Mouse (Mus musculus) G1E (cell line): ENCODE data around the gene Ptprg. TPM values are rescaled to one million over a fixed set of nuclear protein-coding genes. Genes with fewer than 3 reads are reported as not detected.

ENCODE experiments used
- ATAC-seq: 2 replicates; pipeline ENCODE4 v1.8.0; 2016; ENCODE audit warnings: mild to moderate bottlenecking; ENCODE audit not compliant: insufficient number of reproducible peaks, poor library complexity, low FRiP score, severe bottlenecking; ENCODE audit errors: extremely low read depth
- DNase-seq: peaks from one replicate; pipeline ENCODE4 v3.0.0; 2012; ENCODE audit warnings: low spot score
- H3K27me3 ChIP-seq: 2 replicates; pipeline ENCODE4 v1.6.1; 2012; ENCODE audit warnings: mild to moderate bottlenecking, low read length, inconsistent platforms; ENCODE audit not compliant: insufficient read depth
- H3K36me3 ChIP-seq: replicated peaks from 2 replicates; pipeline ENCODE3; 2012; ENCODE audit warnings: mild to moderate bottlenecking, inconsistent platforms
- H3K4me1 ChIP-seq: 2 replicates; pipeline ENCODE4 v1.6.1; 2012; ENCODE audit warnings: low read depth, low read length, inconsistent platforms, mixed read lengths; ENCODE audit not compliant: insufficient read depth
- H3K4me3 ChIP-seq: 2 replicates; pipeline ENCODE4 v1.5.1; 2012; ENCODE audit warnings: low read depth, mild to moderate bottlenecking, inconsistent platforms, low read length, moderate library complexity, mixed read lengths
- H3K9me3 ChIP-seq: replicated peaks from 2 replicates; pipeline ENCODE4 v1.6.1; 2012; ENCODE audit warnings: inconsistent platforms
- CTCF ChIP-seq: IDR thresholded peaks from 2 replicates; pipeline ENCODE4 v1.5.1; 2012; ENCODE audit warnings: low read depth, low read length, inconsistent platforms, mixed read lengths
- GATA1 ChIP-seq: IDR thresholded peaks from 2 replicates; pipeline ENCODE4 v1.6.1; 2012; ENCODE audit warnings: borderline replicate concordance, low read length, inconsistent platforms, mixed read lengths
- GATA2 ChIP-seq: IDR thresholded peaks from 2 replicates; pipeline ENCODE4 v1.6.1; 2012; ENCODE audit warnings: low read depth, low read length, inconsistent platforms, borderline replicate concordance
- POLR2AphosphoS5 ChIP-seq: IDR thresholded peaks from 2 replicates; pipeline ENCODE4 v1.6.1; 2012; ENCODE audit warnings: low read depth, low read length, inconsistent platforms; ENCODE audit not compliant: insufficient replicate concordance
- TAL1 ChIP-seq: conservative IDR thresholded peaks from 2 replicates; pipeline ENCODE4 v1.6.1; 2012; ENCODE audit warnings: low read depth, low read length, inconsistent platforms, mixed read lengths
- polyA plus RNA-seq: library from polyadenylated mRNA; stranded (reverse); fragments of >175 nt; gene quantifications from 2 replicates; pipeline ENCODE4 v1.2.3, GENCODE M21; 2012
- total RNA-seq, 2 experiments: library from RNA; stranded (forward) in 1 of 2; stranded (reverse) in 1 of 2; fragments of 200-1000 nt in 1 of 2; fragments of >200 nt in 1 of 2; fragmentation: Nextera tagmentation in 1 of 2; gene quantifications; 2 replicates each; pipeline ENCODE4 v1.2.3; 2014 to 2017

Gene Ptprg
- total and polyA plus RNA-seq, 3 experiments: 0.05 TPM; not detected in 2

- TF ChIP-seq TAL1: no peak
- TF ChIP-seq GATA2: no peak
- TF ChIP-seq POLR2AphosphoS5: no peak
- no peak for TF ChIP-seq GATA1
- TF ChIP-seq CTCF: no peak
- H3K36me3 ChIP-seq: no peaks in the 10 kb centered on the region
- H3K4me1 ChIP-seq: no peaks in the 10 kb centered on the region
- H3K27me3 ChIP-seq: no peaks in the 10 kb centered on the region
- DNase-seq (no peak), ATAC-seq (no peak)
- no peak overlapping the region for H3K4me3 ChIP-seq
- H3K9me3 ChIP-seq: 0 out of 2 replicates have a peak, but pooled peaks cover under 1% of the 10 kb centered on the region
Observed at GRCm38 (mm10) chr14:11743726-11744125, 190.4 kb downstream of the Ptprg start.

- TF ChIP-seq TAL1: no peak
- TF ChIP-seq GATA1: no peak
- TF ChIP-seq GATA2: no peak
- DNase-seq: no peak
Observed at GRCm38 (mm10) chr14:11752678-11753077, 199.3 kb downstream of the Ptprg start.

GRCm38 (mm10) chr14:11754656-11755055 lies 201.3 kb downstream of the Ptprg start:
- DNase-seq (no peak), ATAC-seq (no peak)
- Histone ChIP-seq H3K4me3 (no peak overlapping the region), H3K9me3 (0 out of 2 replicates have a peak, but pooled peaks cover 4% of the 10 kb centered on the region), H3K27me3 (no peaks in the 10 kb centered on the region), H3K4me1 (no peaks in the 10 kb centered on the region), H3K36me3 (no peaks in the 10 kb centered on the region)
- TF ChIP-seq CTCF (no peak), TAL1 (no peak), POLR2AphosphoS5 (no peak), GATA1 (no peak), GATA2 (no peak)

More at GRCm38 (mm10) chr14:11752678-11753077, 199.3 kb downstream of the Ptprg start:
- Histone ChIP-seq H3K9me3 (0 out of 2 replicates have a peak, but pooled peaks cover 4% of the 10 kb centered on the region), H3K36me3 (no peaks in the 10 kb centered on the region), H3K27me3 (no peaks in the 10 kb centered on the region), H3K4me1 (no peaks in the 10 kb centered on the region), H3K4me3 (no peak overlapping the region)
- ATAC-seq: no peak

GRCm38 (mm10) chr14:11758185-11758584 lies 204.9 kb downstream of the Ptprg start:
- no peaks in the 10 kb centered on the region for H3K9me3 ChIP-seq
- no peaks in the 10 kb centered on the region for H3K4me1 ChIP-seq
- DNase-seq: no peak
- H3K27me3 ChIP-seq: no peaks in the 10 kb centered on the region
- no peaks in the 10 kb centered on the region for H3K36me3 ChIP-seq
- ATAC-seq: no peak
- H3K4me3 ChIP-seq: no peak overlapping the region
- no peak for TF ChIP-seq GATA1
- TF ChIP-seq GATA2: no peak

- TF ChIP-seq GATA2 (no peak), POLR2AphosphoS5 (no peak), CTCF (no peak), GATA1 (no peak), TAL1 (no peak)
- Histone ChIP-seq H3K9me3 (no peaks in the 10 kb centered on the region), H3K27me3 (no peaks in the 10 kb centered on the region), H3K4me3 (no peak overlapping the region), H3K4me1 (no peaks in the 10 kb centered on the region), H3K36me3 (no peaks in the 10 kb centered on the region)
- ATAC-seq (no peak), DNase-seq (no peak)
Observed at GRCm38 (mm10) chr14:11759356-11759755, 206.0 kb downstream of the Ptprg start.

DNA sequence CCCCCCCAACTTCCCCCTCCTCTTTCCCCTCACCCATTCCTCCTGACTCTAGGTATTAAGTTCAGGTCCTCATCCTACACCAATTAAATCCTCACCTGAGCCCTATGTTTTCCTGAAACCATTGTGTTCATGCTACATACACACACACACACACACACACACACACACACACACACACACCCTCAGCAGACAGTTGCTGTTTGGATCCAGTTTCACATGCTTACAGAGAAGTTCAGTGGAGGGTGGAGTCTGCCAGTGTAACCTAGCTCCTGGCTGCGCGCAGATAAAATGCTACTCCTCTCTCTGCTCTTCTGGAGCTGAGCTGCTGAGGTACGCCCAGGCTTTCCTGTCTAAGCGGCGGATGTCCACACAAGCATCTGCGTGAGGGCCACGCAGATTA lies 209.7 kb downstream of the Ptprg start:
- Histone ChIP-seq H3K4me3 (no peak overlapping the region), H3K27me3 (no peaks in the 10 kb centered on the region), H3K36me3 (no peaks in the 10 kb centered on the region), H3K9me3 (peaks cover 3% of the 10 kb centered on the region; the same call in 1 of the 2 replicates), H3K4me1 (no peaks in the 10 kb centered on the region)
- ATAC-seq: no peak
- no peak for DNase-seq
- no peak for TF ChIP-seq GATA2
- TF ChIP-seq CTCF: no peak
- no peak for TF ChIP-seq POLR2AphosphoS5
- no peak for TF ChIP-seq TAL1
- no peak for TF ChIP-seq GATA1

- Histone ChIP-seq H3K36me3 (no peaks in the 10 kb centered on the region), H3K27me3 (no peaks in the 10 kb centered on the region), H3K4me1 (no peaks in the 10 kb centered on the region), H3K9me3 (peaks cover 10% of the 10 kb centered on the region), H3K4me3 (no peak overlapping the region)
- ATAC-seq (no peak), DNase-seq (no peak)
- TF ChIP-seq TAL1: no peak
- TF ChIP-seq GATA2: no peak
- no peak for TF ChIP-seq CTCF
- TF ChIP-seq GATA1: no peak
- TF ChIP-seq POLR2AphosphoS5: no peak
Observed at GRCm38 (mm10) chr14:11772736-11773135, 219.4 kb downstream of the Ptprg start.
